Mouse (Mus musculus) cortical plate, adult 2 months (tissue): ENCODE results near the gene Tmem108.

Source experiments
- CTCF ChIP-seq: fragments of 200-500 bp; IDR thresholded peaks from 2 replicates; pipeline ENCODE4 v1.5.1; 2011; ENCODE audit warnings: mild to moderate bottlenecking, control low read depth, low read length; ENCODE audit not compliant: insufficient read depth; ENCODE audit errors: extremely low read depth
- POLR2A ChIP-seq: fragments of 200-500 bp; IDR thresholded peaks from 2 replicates; pipeline ENCODE4 v1.6.1; 2011; ENCODE audit warnings: mild to moderate bottlenecking, low read length, control low read depth; ENCODE audit not compliant: insufficient read depth; ENCODE audit errors: extremely low read depth

- TF ChIP-seq CTCF (no peak), POLR2A (no peak)
Observed at GRCm38 (mm10) chr9:103443824-103444185, 317.8 kb downstream of the Tmem108 start.
